Comparison of ENCODE assay signal across 9 mouse cellular contexts in the genomic region with DNA sequence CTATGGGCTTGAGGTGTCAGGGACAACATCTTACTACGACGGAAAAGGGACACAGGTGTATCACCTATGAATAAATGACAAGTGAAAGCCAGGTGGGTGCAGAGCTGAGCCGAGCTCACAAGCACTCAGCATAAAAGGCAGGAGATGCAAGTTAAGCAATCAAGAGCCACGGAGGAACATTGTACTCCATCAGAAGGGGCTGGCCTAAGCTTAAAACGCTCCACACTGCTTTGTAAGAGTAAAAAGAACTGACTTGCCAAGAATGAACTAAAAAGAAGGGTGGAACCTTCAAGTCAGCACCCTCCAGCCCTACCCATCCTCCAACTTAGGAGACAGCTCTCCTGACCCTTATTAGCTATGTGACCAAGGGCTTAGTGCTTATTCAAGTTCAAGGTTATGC. TPM values are rescaled to one million over a fixed set of nuclear protein-coding genes. Genes with fewer than 3 reads are reported as not detected.
DNase-seq lines count a peak whose midpoint lies in the region.
"Had no signal": no experiment of that assay in that cellular context is flagged by ENCODE, and none has a peak within 500 bp of the region (broad histone marks: within the 10 kb centered on the region; RNA-seq: fewer than 3 reads in every experiment).

No protein-coding gene starts in this region.

- no peaks in the 10 kb centered on the region for H3K27me3 ChIP-seq in hindbrain, embryonic 10.5 days (ENCODE audit: insufficient read depth, poor library complexity, severe bottlenecking)

- intact Hi-C loops in heart, postnatal 14 days (cut with DNase I) = no loop called here
- intact Hi-C loops in left cerebral cortex, postnatal 14 days (cut with DNase I) = no loop called here
- intact Hi-C loops in left cerebral cortex, postnatal 25 days (cut with DNase I) = no loop called here

- peak overlapping the region; percentile 91 for H3K27ac ChIP-seq in hindbrain, embryonic 10.5 days
- peak overlapping the region; percentile 77 for H3K27ac ChIP-seq in macrophage

- peaks cover 94% of the 10 kb centered on the region for H3K79me2 ChIP-seq in macrophage (ENCODE audit: inconsistent target)

- H3K4me1 ChIP-seq in hindbrain, embryonic 10.5 days (replicated peaks) = peaks cover 71% of the 10 kb centered on the region

- WGBS in hindbrain, embryonic 10.5 days = 80% methylated on average over 5 of the region's 5 CpGs
- whole genome bisulfite sequencing in macrophage (ENCODE audit: missing documents) = 49% methylated on average over 5 of the region's 5 CpGs

- peak overlapping the region; percentile 35; the same call in 1 of the 2 replicates for H3K4me3 ChIP-seq in hindbrain, embryonic 10.5 days
- H3K4me3 ChIP-seq in macrophage (ENCODE audit: inconsistent target) = no peak overlapping the region

- peak; percentile 93 for DNase-seq in heart, adult 11 months
- no peak for DNase-seq in heart, postnatal 14 days
- peak; percentile 29 for DNase-seq in ZHBTc4 (ENCODE audit: low read depth, low spot score)
- no peak for DNase-seq in hindbrain, embryonic 10.5 days (ENCODE audit: low spot score)
- DNase-seq in layer of hippocampus, adult 9-10 months (ENCODE audit: low spot score) = no peak
- no peak for DNase-seq in left cerebral cortex, postnatal 14 days (ENCODE audit: low spot score in 2 of 2)
- no peak for DNase-seq in left cerebral cortex, postnatal 25 days (ENCODE audit: low spot score in 2 of 2)

- no peaks in the 10 kb centered on the region for H3K9me3 ChIP-seq in hindbrain, embryonic 10.5 days

- H3K36me3 ChIP-seq in hindbrain, embryonic 10.5 days = 0 out of 2 replicates have a peak, but pooled peaks cover 2% of the 10 kb centered on the region
- H3K36me3 ChIP-seq in macrophage (ENCODE audit: inconsistent target) = peaks cover 28% of the 10 kb centered on the region

RNA-seq across cellular contexts. Expression of gene Anxa6, which starts 10.7 kb away (rescaled TPM):
- total RNA-seq in heart, postnatal 14 days (2021) = 100 to 1,000 TPM; 252 to 259 TPM
- polyA plus RNA-seq in hindbrain, embryonic 10.5 days (2016; fragmentation: Nextera tagmentation; extraction: Ambion mirVana) = 61.0 and 68.8 TPM in 2 replicates
- 100 to 1,000 TPM in 19 of 26 experiments, 10 to 100 TPM in 7; 22.7 to 459 (median 151) TPM for total RNA-seq in macrophage (2018; cell fraction: chromatin; rRNA removed)
- 100 to 1,000 TPM; 154 to 258 (median 220) TPM for total RNA-seq in macrophage (2018; cell fraction: cytosol; rRNA removed)
- total RNA-seq in macrophage (2018; cell fraction: nucleus; rRNA removed) = 100 to 1,000 TPM in 22 of 26 experiments, 10 to 100 TPM in 4; 66.1 to 314 (median 132) TPM
- 141 to 262 TPM (median 198 TPM) in 3 replicates for polyA plus RNA-seq in macrophage (2018)
- 10 to 100 TPM; 84.5 to 90.8 TPM for total RNA-seq in left cerebral cortex, postnatal 14 days (2021)
- 10 to 100 TPM; 81.1 to 89.5 TPM for total RNA-seq in left cerebral cortex, postnatal 25 days (2021)

RNA-seq across cellular contexts. Expression of gene Ccdc69, which starts 55.4 kb away (rescaled TPM):
- total RNA-seq in heart, postnatal 14 days (2021) = 10 to 100 TPM; 11.9 to 12.8 TPM
- polyA plus RNA-seq in hindbrain, embryonic 10.5 days (2016; fragmentation: Nextera tagmentation; extraction: Ambion mirVana) = 0.25 and 0.56 TPM in 2 replicates
- total RNA-seq in macrophage (2018; cell fraction: chromatin; rRNA removed) = 1 to 10 TPM in 21 of 26 experiments, under 1 TPM in 2, not detected in 3; 0.62 to 6.1 (median 3.0) TPM
- total RNA-seq in macrophage (2018; cell fraction: cytosol; rRNA removed) = 1 to 10 TPM in 25 of 26 experiments, under 1 TPM in 1; 0.43 to 5.7 (median 3.8) TPM
- total RNA-seq in macrophage (2018; cell fraction: nucleus; rRNA removed) = 1 to 10 TPM in 21 of 26 experiments, under 1 TPM in 5; 0.40 to 6.5 (median 2.3) TPM
- polyA plus RNA-seq in macrophage (2018) = 2.8 to 5.5 TPM (median 3.1 TPM) in 3 replicates
- under 1 TPM; 0.27 to 0.55 TPM for total RNA-seq in left cerebral cortex, postnatal 14 days (2021)
- total RNA-seq in left cerebral cortex, postnatal 25 days (2021) = under 1 TPM; 0.32 to 0.37 TPM
- total RNA-seq: layer of hippocampus, postnatal 14 days had no signal

RNA-seq across cellular contexts. Expression of gene Tnip1, which starts 59.8 kb away (rescaled TPM):
- 10 to 100 TPM; 27.7 to 30.4 TPM for total RNA-seq in heart, postnatal 14 days (2021)
- polyA plus RNA-seq in hindbrain, embryonic 10.5 days (2016; fragmentation: Nextera tagmentation; extraction: Ambion mirVana) = 14.2 and 14.7 TPM in 2 replicates
- 1,000 to 10,000 TPM in 3 of 26 experiments, 100 to 1,000 TPM in 23; 121 to 1,718 (median 405) TPM for total RNA-seq in macrophage (2018; cell fraction: chromatin; rRNA removed)
- total RNA-seq in macrophage (2018; cell fraction: cytosol; rRNA removed) = 100 to 1,000 TPM in 16 of 26 experiments, 10 to 100 TPM in 10; 68.4 to 348 (median 120) TPM
- 100 to 1,000 TPM in 19 of 26 experiments, 10 to 100 TPM in 7; 51.2 to 591 (median 250) TPM for total RNA-seq in macrophage (2018; cell fraction: nucleus; rRNA removed)
- polyA plus RNA-seq in macrophage (2018) = 45.9 to 108 TPM (median 70.5 TPM) in 3 replicates
- 10 to 100 TPM; 32.4 to 35.0 TPM for total RNA-seq in left cerebral cortex, postnatal 14 days (2021)
- 10 to 100 TPM; 36.4 to 40.0 TPM for total RNA-seq in left cerebral cortex, postnatal 25 days (2021)

Comparison
In these comparisons a context has a peak if more than half of its experiments do, and no peak if none do; other contexts are left out.
1. DNase-seq: peak in heart, adult 11 months (single experiment) and ZHBTc4 (single experiment); none in heart, postnatal 14 days (0 of 2), hindbrain, embryonic 10.5 days (single experiment), layer of hippocampus, adult 9-10 months (single experiment), left cerebral cortex, postnatal 14 days (0 of 2) and left cerebral cortex, postnatal 25 days (0 of 2).
2. RNA of gene Ccdc69, which starts 55.4 kb away (total RNA-seq): 11.9 to 12.8 TPM in heart, postnatal 14 days; 0.27 to 0.55 TPM in left cerebral cortex, postnatal 14 days and 0.32 to 0.37 TPM in left cerebral cortex, postnatal 25 days; every median in the first group is over 4 times any median in the second.